Mouse (Mus musculus): Measurements from ENCODE around the gene Cfap61. TPM values are rescaled to one million over a fixed set of nuclear protein-coding genes. Genes with fewer than 3 reads are reported as not detected.

The Cfap61 gene
- polyA plus RNA-seq, 1 experiment from 2014 or later: not detected

DNA sequence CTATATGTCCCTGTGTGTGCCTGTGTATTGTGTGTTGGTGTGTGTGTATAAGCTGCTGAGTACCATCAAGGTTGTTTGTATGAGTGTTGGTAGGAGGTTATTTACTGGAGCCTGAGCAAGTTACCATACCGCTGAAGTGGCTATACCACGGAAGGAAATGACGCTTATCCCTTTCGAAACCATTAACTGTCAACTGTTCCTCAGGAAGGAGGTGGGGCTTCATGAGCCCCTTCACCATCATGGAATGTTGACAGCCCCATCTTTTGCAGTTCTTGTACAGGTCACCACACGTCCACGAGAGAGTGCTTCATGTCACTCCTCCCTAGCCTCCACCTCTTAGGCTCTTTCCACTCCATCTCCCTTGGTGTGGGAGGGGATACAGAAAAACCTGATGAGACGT lies 263.4 kb downstream of the Cfap61 start:
- WGBS: 67% methylated on average over 7 of the region's 7 CpGs

DNA sequence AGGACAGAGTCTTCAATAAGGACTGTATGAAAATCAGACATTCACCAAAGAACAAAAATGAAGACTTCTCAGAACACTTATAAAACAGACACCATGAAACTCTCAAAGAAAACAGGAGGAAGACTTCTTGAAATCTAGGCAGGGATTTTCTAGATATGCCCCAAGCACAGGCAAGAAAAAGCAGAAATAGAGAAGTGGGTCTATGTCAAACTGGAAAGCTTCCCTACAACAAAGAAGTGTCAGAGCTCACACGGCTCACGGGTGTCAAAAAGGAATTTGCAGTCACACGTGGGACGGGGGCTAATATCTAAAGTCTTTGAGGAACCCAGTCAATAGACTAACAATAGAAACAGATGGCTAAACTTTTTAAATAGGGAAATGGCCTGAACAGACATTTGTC lies 276.4 kb downstream of the Cfap61 start:
- H3K36me3 ChIP-seq (ENCODE audit: control insufficient read depth, insufficient read depth, low read length): no peaks in the 10 kb centered on the region
- WGBS: 36% methylated on average over 4 of the region's 4 CpGs
- H3K27ac ChIP-seq (ENCODE audit: low read length): no peak overlapping the region
- no peaks in the 10 kb centered on the region for H3K9me3 ChIP-seq (ENCODE audit: control insufficient read depth, low read depth, low read length)
- H3K4me3 ChIP-seq (ENCODE audit: low read depth, low read length): no peak overlapping the region
- H3K4me1 ChIP-seq (ENCODE audit: control insufficient read depth, insufficient read depth, low read length): no peaks in the 10 kb centered on the region
- peaks cover 2% of the 10 kb centered on the region; the same call in 1 of the 2 replicates for H3K27me3 ChIP-seq (ENCODE audit: control insufficient read depth, insufficient read depth, low read length)
- no peak overlapping the region for H3K9ac ChIP-seq (replicated peaks; ENCODE audit: low read depth, low read length)
- ATAC-seq (ENCODE audit: insufficient number of reproducible peaks, insufficient read depth, low FRiP score, low read depth): no peak
- H3K4me2 ChIP-seq (replicated peaks; ENCODE audit: low read depth, low read length): no peak overlapping the region

More for the DNA sequence above, 263.4 kb downstream of the Cfap61 start:
- Histone ChIP-seq H3K27me3 (ENCODE audit: control insufficient read depth, insufficient read depth, low read length) (no peaks in the 10 kb centered on the region), H3K9me3 (ENCODE audit: control insufficient read depth, low read depth, low read length) (no peaks in the 10 kb centered on the region), H3K4me1 (ENCODE audit: control insufficient read depth, insufficient read depth, low read length) (no peaks in the 10 kb centered on the region), H3K4me3 (ENCODE audit: low read depth, low read length) (no peak overlapping the region), H3K9ac (replicated peaks; ENCODE audit: low read depth, low read length) (no peak overlapping the region), H3K27ac (ENCODE audit: low read length) (no peak overlapping the region), H3K36me3 (ENCODE audit: control insufficient read depth, insufficient read depth, low read length) (no peaks in the 10 kb centered on the region), H3K4me2 (replicated peaks; ENCODE audit: low read depth, low read length) (no peak overlapping the region)
- ATAC-seq (ENCODE audit: insufficient number of reproducible peaks, insufficient read depth, low FRiP score, low read depth): no peak

- Histone ChIP-seq H3K27ac (ENCODE audit: low read length) (no peak overlapping the region), H3K4me2 (replicated peaks; ENCODE audit: low read depth, low read length) (no peak overlapping the region), H3K4me3 (ENCODE audit: low read depth, low read length) (no peak overlapping the region), H3K27me3 (ENCODE audit: control insufficient read depth, insufficient read depth, low read length) (peaks cover 25% of the 10 kb centered on the region), H3K9me3 (ENCODE audit: control insufficient read depth, low read depth, low read length) (no peaks in the 10 kb centered on the region), H3K9ac (replicated peaks; ENCODE audit: low read depth, low read length) (no peak overlapping the region), H3K4me1 (ENCODE audit: control insufficient read depth, insufficient read depth, low read length) (peaks cover 5% of the 10 kb centered on the region; the same call in 1 of the 2 replicates), H3K36me3 (ENCODE audit: control insufficient read depth, insufficient read depth, low read length) (no peaks in the 10 kb centered on the region)
- ATAC-seq (ENCODE audit: insufficient number of reproducible peaks, insufficient read depth, low FRiP score, low read depth): 0 out of 2 replicates have a peak, but pooled peaks have one; percentile 38
- WGBS: 3% methylated on average over 9 of the region's 9 CpGs
Observed at GRCm38 (mm10) chr2:146214715-146215114, 280.1 kb downstream of the Cfap61 start.

GRCm38 (mm10) chr2:146216111-146217064 lies 281.8 kb downstream of the Cfap61 start:
- Histone ChIP-seq H3K4me1 (ENCODE audit: control insufficient read depth, insufficient read depth, low read length) (peaks cover 9% of the 10 kb centered on the region; the same call in 1 of the 2 replicates), H3K4me2 (replicated peaks; ENCODE audit: low read depth, low read length) (no peak overlapping the region), H3K27me3 (ENCODE audit: control insufficient read depth, insufficient read depth, low read length) (peaks cover 35% of the 10 kb centered on the region), H3K36me3 (ENCODE audit: control insufficient read depth, insufficient read depth, low read length) (no peaks in the 10 kb centered on the region), H3K4me3 (ENCODE audit: low read depth, low read length) (no peak overlapping the region), H3K9ac (replicated peaks; ENCODE audit: low read depth, low read length) (no peak overlapping the region), H3K9me3 (ENCODE audit: control insufficient read depth, low read depth, low read length) (no peaks in the 10 kb centered on the region), H3K27ac (ENCODE audit: low read length) (no peak overlapping the region)
- whole genome bisulfite sequencing: 17% methylated on average over 14 of the region's 14 CpGs
- ATAC-seq (ENCODE audit: insufficient number of reproducible peaks, insufficient read depth, low FRiP score, low read depth): no peak

DNA sequence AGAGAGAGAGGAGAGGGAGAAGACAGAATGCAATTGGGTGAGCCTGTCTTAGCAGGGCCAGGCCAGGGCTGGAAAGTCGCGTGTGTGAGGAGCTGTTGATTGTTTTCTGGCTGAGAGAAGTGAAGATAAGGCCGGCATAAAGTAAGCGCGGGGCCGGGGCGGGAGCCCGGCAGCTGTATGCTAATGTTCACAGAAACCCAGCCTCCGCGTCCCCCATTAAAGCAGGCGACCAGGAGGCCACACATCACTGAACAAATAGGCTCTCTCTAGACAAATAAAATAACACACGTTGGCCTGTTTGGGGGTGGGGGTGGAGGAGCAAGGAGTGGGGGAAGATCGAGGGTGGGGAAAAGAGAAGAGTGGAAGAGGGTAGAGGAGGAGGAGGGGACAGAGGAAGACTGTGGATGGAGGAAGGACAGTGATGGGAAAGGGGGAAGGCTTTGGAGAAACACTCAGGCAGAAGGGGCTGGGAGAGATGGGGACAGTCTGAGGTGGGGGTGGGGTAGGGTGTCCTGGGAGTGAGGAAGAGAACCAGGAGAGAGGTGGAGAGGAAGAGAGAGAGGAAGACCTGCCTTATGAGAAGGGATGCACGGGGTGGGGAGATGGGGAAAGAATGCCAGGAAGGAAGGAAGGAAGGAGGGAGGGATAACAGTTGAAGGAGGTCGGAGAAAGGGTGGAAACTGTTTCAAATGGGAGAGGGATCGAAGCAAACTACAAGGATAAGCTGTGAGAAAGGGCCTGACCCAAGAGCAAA lies 282.8 kb downstream of the Cfap61 start:
- H3K4me1 ChIP-seq (ENCODE audit: control insufficient read depth, insufficient read depth, low read length): peaks cover 19% of the 10 kb centered on the region; the same call in 1 of the 2 replicates
- H3K4me2 ChIP-seq (replicated peaks; ENCODE audit: low read depth, low read length): no peak overlapping the region
- no peak overlapping the region for H3K9ac ChIP-seq (replicated peaks; ENCODE audit: low read depth, low read length)
- WGBS: 2% methylated on average over 16 of the region's 16 CpGs
- H3K36me3 ChIP-seq (ENCODE audit: control insufficient read depth, insufficient read depth, low read length): no peaks in the 10 kb centered on the region
- no peak overlapping the region for H3K4me3 ChIP-seq (ENCODE audit: low read depth, low read length)
- H3K9me3 ChIP-seq (ENCODE audit: control insufficient read depth, low read depth, low read length): no peaks in the 10 kb centered on the region
- ATAC-seq (ENCODE audit: insufficient number of reproducible peaks, insufficient read depth, low FRiP score, low read depth): peak; percentile 12; the same call in 1 of the 2 replicates
- peaks cover 45% of the 10 kb centered on the region for H3K27me3 ChIP-seq (ENCODE audit: control insufficient read depth, insufficient read depth, low read length)
- H3K27ac ChIP-seq (ENCODE audit: low read length): no peak overlapping the region

DNA sequence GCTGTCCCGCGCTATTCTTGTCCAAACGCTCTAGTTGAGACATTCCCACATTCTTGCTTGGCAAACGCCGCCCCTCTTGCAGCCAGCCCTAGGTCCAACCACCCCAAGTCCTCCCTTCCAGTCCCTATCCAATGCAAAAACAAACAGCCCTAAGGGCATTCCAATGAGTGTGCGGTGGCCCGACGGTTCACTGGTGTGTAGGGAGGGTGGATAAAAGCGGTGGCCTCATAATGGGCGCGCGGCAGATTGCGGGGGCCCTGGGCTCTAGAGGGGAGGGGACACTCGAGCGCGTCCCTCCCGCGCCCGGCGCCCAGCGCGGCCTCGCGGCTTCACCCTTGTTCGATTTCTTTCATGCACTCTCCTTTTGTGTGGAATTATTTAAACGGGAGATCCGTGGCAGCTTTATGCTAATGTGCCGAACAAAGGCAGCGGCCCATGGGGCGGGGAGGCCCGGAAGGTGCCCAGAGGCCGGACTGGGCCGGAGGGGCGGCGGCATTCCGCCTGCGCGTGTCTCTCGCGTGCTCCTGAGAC lies 283.6 kb downstream of the Cfap61 start:
- ATAC-seq (ENCODE audit: insufficient number of reproducible peaks, insufficient read depth, low FRiP score, low read depth): peak; percentile 6; the same call in 1 of the 2 replicates

GRCm38 (mm10) chr2:146218881-146219535 lies 284.4 kb downstream of the Cfap61 start:
- H3K4me1 ChIP-seq (ENCODE audit: control insufficient read depth, insufficient read depth, low read length): peaks cover 27% of the 10 kb centered on the region; the same call in 1 of the 2 replicates

More for the DNA sequence above, 283.6 kb downstream of the Cfap61 start:
- peak overlapping the region; percentile 42 for H3K4me2 ChIP-seq (replicated peaks; ENCODE audit: low read depth, low read length)
- H3K27ac ChIP-seq (ENCODE audit: low read length): no peak overlapping the region; the same call in 1 of the 2 replicates
- peak overlapping the region; percentile 20 for H3K4me3 ChIP-seq (ENCODE audit: low read depth, low read length)
- H3K27me3 ChIP-seq (ENCODE audit: control insufficient read depth, insufficient read depth, low read length): peaks cover 53% of the 10 kb centered on the region
- peaks cover 27% of the 10 kb centered on the region; the same call in 1 of the 2 replicates for H3K4me1 ChIP-seq (ENCODE audit: control insufficient read depth, insufficient read depth, low read length)
- no peaks in the 10 kb centered on the region for H3K9me3 ChIP-seq (ENCODE audit: control insufficient read depth, low read depth, low read length)
- 0 out of 2 replicates have a peak overlapping the region, but pooled peaks have one; percentile 14 for H3K9ac ChIP-seq (replicated peaks; ENCODE audit: low read depth, low read length)
- 2% methylated on average over 40 of the region's 40 CpGs for WGBS
- H3K36me3 ChIP-seq (ENCODE audit: control insufficient read depth, insufficient read depth, low read length): no peaks in the 10 kb centered on the region

More at GRCm38 (mm10) chr2:146218881-146219535, 284.4 kb downstream of the Cfap61 start:
- Histone ChIP-seq H3K27ac (ENCODE audit: low read length) (no peak overlapping the region), H3K4me2 (replicated peaks; ENCODE audit: low read depth, low read length) (no peak overlapping the region), H3K9ac (replicated peaks; ENCODE audit: low read depth, low read length) (no peak overlapping the region), H3K36me3 (ENCODE audit: control insufficient read depth, insufficient read depth, low read length) (no peaks in the 10 kb centered on the region), H3K27me3 (ENCODE audit: control insufficient read depth, insufficient read depth, low read length) (peaks cover 61% of the 10 kb centered on the region), H3K9me3 (ENCODE audit: control insufficient read depth, low read depth, low read length) (no peaks in the 10 kb centered on the region), H3K4me3 (ENCODE audit: low read depth, low read length) (no peak overlapping the region)
- WGBS: 3% methylated on average over 19 of the region's 19 CpGs
- ATAC-seq (ENCODE audit: insufficient number of reproducible peaks, insufficient read depth, low FRiP score, low read depth): no peak
